Mouse (Mus musculus) lung, adult 2 months (tissue): ENCODE results near the gene Ubqln4.

Experiments used
- CTCF ChIP-seq: fragments of 200-500 bp; IDR thresholded peaks from 2 replicates; pipeline ENCODE4 v1.5.1; 2011; ENCODE audit warnings: mild to moderate bottlenecking, low read length, control low read depth; ENCODE audit not compliant: insufficient read depth
- POLR2A ChIP-seq: fragments of 200-500 bp; IDR thresholded peaks from 2 replicates; pipeline ENCODE4 v1.6.1; 2011; ENCODE audit warnings: low read depth, mild to moderate bottlenecking, control low read depth, low read length, borderline replicate concordance; ENCODE audit errors: extremely low read depth

DNA sequence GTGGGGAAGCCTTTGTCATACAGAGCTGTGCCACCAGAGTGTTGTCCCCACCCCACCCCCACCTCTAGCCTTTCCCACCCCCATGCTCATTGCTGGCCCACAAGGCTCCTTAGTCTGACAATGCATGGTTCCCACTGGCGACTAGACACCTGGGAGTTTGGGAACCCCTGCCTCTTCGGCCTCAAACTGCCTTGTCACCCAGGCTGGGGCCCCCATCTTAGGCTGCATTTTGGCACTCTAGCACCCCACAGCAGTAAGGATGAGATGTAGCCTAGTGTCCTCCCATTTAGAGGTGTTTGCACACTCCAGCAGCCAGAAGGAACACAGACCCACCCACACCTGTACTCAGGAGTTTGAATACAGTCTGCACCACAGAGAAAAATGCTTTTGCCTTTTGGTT is 20.3 kb downstream of the Ubqln4 start:
- TF ChIP-seq CTCF: no peak
- no peak for TF ChIP-seq POLR2A
